ENCODE assay signal across 10 mouse cellular contexts in the genomic region with DNA sequence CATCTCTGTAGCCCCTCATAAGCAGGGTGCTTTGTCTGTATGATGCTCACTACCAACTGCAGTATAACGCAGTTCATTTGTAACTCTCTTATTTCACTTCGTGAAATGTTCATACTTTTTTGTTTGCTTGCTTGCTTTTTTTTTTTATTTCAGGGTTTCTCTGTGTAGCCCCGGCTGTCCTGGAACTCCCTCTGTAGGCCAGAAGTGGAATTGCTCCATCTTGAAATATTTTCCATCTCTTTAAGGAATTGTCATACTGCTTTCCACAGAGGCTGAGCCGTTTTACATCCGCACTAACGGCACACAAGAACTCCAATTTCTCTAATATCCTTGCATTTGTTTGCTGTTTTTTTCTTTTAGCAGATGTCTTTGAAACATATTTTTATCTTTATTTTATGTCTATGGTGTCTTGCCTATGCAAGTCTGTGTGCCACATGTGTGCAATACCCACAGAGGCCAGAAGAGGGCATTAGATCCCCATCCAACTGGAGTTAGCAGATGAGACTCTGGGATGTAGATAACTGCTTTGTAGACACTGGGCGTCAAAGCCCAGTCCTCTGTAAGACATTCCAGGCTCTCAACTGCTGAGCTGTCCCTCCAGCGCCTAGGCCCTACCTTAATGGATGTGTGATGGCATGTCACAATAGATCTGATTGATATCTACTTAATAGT. TPM values are rescaled to one million over a fixed set of nuclear protein-coding genes. Genes with fewer than 3 reads are reported as not detected.
A peak's percentile ranks its signal among the peaks of the same experiment; 100 is the strongest.
DNase-seq lines count a peak whose midpoint lies in the region; ATAC-seq and TF ChIP-seq lines count a peak whose summit lies in the region.
"Had no signal": no experiment of that assay in that cellular context is flagged by ENCODE, and none has a peak within 500 bp of the region (broad histone marks: within the 10 kb centered on the region; RNA-seq: fewer than 3 reads in every experiment).

No protein-coding gene starts in this region.

- 77% methylated on average over 8 of the region's 8 CpGs for WGBS in heart, postnatal 0 days
- WGBS in heart, embryonic 12.5 days, result 78% methylated on average over 8 of the region's 8 CpGs
- WGBS in midbrain, postnatal 0 days, result 79% methylated on average over 8 of the region's 8 CpGs

- no peak overlapping the region for H3K9ac ChIP-seq in heart, postnatal 0 days (replicated peaks; ENCODE audit: low read depth, low read length)
- H3K9ac ChIP-seq in heart, embryonic 12.5 days, result no peak overlapping the region
- H3K9ac ChIP-seq in midbrain, postnatal 0 days (replicated peaks; ENCODE audit: low read length, poor library complexity, severe bottlenecking), result no peak overlapping the region
- H3K9ac ChIP-seq: embryonic facial prominence, embryonic 13.5 days; neural tube, embryonic 12.5 days had no signal

- H3K27ac ChIP-seq in heart, postnatal 0 days (ENCODE audit: low read depth), result no peak overlapping the region
- no peak overlapping the region for H3K27ac ChIP-seq in heart, embryonic 12.5 days (ENCODE audit: poor library complexity, severe bottlenecking)
- H3K27ac ChIP-seq in midbrain, postnatal 0 days (ENCODE audit: low read depth, low read length), result no peak overlapping the region
- H3K27ac ChIP-seq: embryonic facial prominence, embryonic 13.5 days; neural tube, embryonic 12.5 days had no signal

- no peaks in the 10 kb centered on the region for H3K27me3 ChIP-seq in heart, postnatal 0 days (ENCODE audit: control insufficient read depth, insufficient read depth, low read length)
- no peaks in the 10 kb centered on the region for H3K27me3 ChIP-seq in heart, embryonic 12.5 days (replicated peaks)
- H3K27me3 ChIP-seq in midbrain, postnatal 0 days (ENCODE audit: insufficient read depth, low read length), result no peaks in the 10 kb centered on the region
- H3K27me3 ChIP-seq: embryonic facial prominence, embryonic 13.5 days; neural tube, embryonic 12.5 days had no signal

- TF ChIP-seq EP300 in heart, postnatal 0 days (IDR thresholded peaks at IDR 0.05; ENCODE audit: low read depth), result no peak

- no peak for ATAC-seq in heart, postnatal 0 days (ENCODE audit: insufficient read depth, low read depth)
- no peak for ATAC-seq in heart, embryonic 12.5 days (ENCODE audit: insufficient number of reproducible peaks, low FRiP score)
- no peak for ATAC-seq in midbrain, postnatal 0 days (ENCODE audit: low FRiP score)

- no peaks in the 10 kb centered on the region for H3K9me3 ChIP-seq in heart, postnatal 0 days (replicated peaks; ENCODE audit: control insufficient read depth, low read length)
- peaks cover 3% of the 10 kb centered on the region for H3K9me3 ChIP-seq in heart, embryonic 12.5 days (replicated peaks)
- H3K9me3 ChIP-seq in midbrain, postnatal 0 days (ENCODE audit: low read length), result no peaks in the 10 kb centered on the region
- H3K9me3 ChIP-seq: embryonic facial prominence, embryonic 13.5 days; neural tube, embryonic 12.5 days had no signal

- no peaks in the 10 kb centered on the region for H3K4me1 ChIP-seq in heart, postnatal 0 days (ENCODE audit: control insufficient read depth, insufficient read depth)
- H3K4me1 ChIP-seq in heart, embryonic 12.5 days (replicated peaks), result no peaks in the 10 kb centered on the region
- H3K4me1 ChIP-seq in midbrain, postnatal 0 days (ENCODE audit: insufficient read depth, low read length), result no peaks in the 10 kb centered on the region
- H3K4me1 ChIP-seq: embryonic facial prominence, embryonic 13.5 days; neural tube, embryonic 12.5 days had no signal

- H3K36me3 ChIP-seq in heart, postnatal 0 days (replicated peaks; ENCODE audit: control insufficient read depth, insufficient read depth, low read length), result no peaks in the 10 kb centered on the region
- H3K36me3 ChIP-seq in heart, embryonic 12.5 days, result no peaks in the 10 kb centered on the region
- no peaks in the 10 kb centered on the region for H3K36me3 ChIP-seq in midbrain, postnatal 0 days (ENCODE audit: insufficient read depth, low read length)
- H3K36me3 ChIP-seq: embryonic facial prominence, embryonic 13.5 days; neural tube, embryonic 12.5 days had no signal

- H3K4me2 ChIP-seq in heart, postnatal 0 days (ENCODE audit: low read depth, low read length), result no peak overlapping the region
- no peak overlapping the region for H3K4me2 ChIP-seq in heart, embryonic 12.5 days
- no peak overlapping the region for H3K4me2 ChIP-seq in midbrain, postnatal 0 days (ENCODE audit: low read depth, low read length, poor library complexity, severe bottlenecking)
- H3K4me2 ChIP-seq: embryonic facial prominence, embryonic 13.5 days; neural tube, embryonic 12.5 days had no signal

- DNase-seq in heart, postnatal 0 days (ENCODE audit: low spot score), result no peak
- DNase-seq in ovary, postnatal 14 days (ENCODE audit: low spot score), result peak; percentile 6
- no peak for DNase-seq in ovary, adult 18-20 months (ENCODE audit: low spot score)
- peak; percentile 12 for DNase-seq in c-Kit-negative CD71-positive TER-119-positive erythroid progenitor cells, embryonic 14.5 days (ENCODE audit: low read depth, low spot score)
- peak; percentile 17 for DNase-seq in midbrain, postnatal 0 days (ENCODE audit: low spot score)
- DNase-seq in urinary bladder, adult 2 months (ENCODE audit: low spot score), result no peak
- no peak for DNase-seq in cerebellum, adult 18-20 months

- peak; percentile 19; the same call in 1 of the 2 replicates for TF ChIP-seq CTCF in heart, postnatal 0 days (IDR thresholded peaks at IDR 0.05; ENCODE audit: low read depth)
- peak; percentile 58 for TF ChIP-seq CTCF in midbrain, postnatal 0 days (IDR thresholded peaks at IDR 0.05)

- H3K4me3 ChIP-seq in heart, postnatal 0 days (ENCODE audit: low read depth, low read length), result no peak overlapping the region
- no peak overlapping the region for H3K4me3 ChIP-seq in heart, embryonic 12.5 days
- H3K4me3 ChIP-seq in midbrain, postnatal 0 days (ENCODE audit: low read depth, low read length), result no peak overlapping the region
- H3K4me3 ChIP-seq: embryonic facial prominence, embryonic 13.5 days; neural tube, embryonic 12.5 days had no signal

RNA-seq across cellular contexts. Expression of a gene that starts 13.6 kb away (rescaled TPM):
- not detected in 2 replicates for total RNA-seq in heart, postnatal 0 days (2014; rRNA removed; ENCODE audit: low replicate concordance)
- not detected in 2 replicates for polyA plus RNA-seq in heart, postnatal 0 days (2015; fragmentation: Nextera tagmentation; extraction: Ambion mirVana)
- not detected in 2 replicates for polyA plus RNA-seq in heart, embryonic 12.5 days (2016; fragmentation: Nextera tagmentation; extraction: Ambion mirVana)
- not detected in 2 replicates for total RNA-seq in midbrain, postnatal 0 days (2014; rRNA removed)
- not detected in 2 replicates for polyA plus RNA-seq in midbrain, postnatal 0 days (2015; fragmentation: Nextera tagmentation; extraction: Ambion mirVana)
- polyA plus RNA-seq in urinary bladder, adult 2 months (2012; rRNA removed), result not detected in 2 replicates
- polyA plus RNA-seq: embryonic facial prominence, embryonic 13.5 days; neural tube, embryonic 12.5 days had no signal

RNA-seq across cellular contexts. Expression of a gene that starts 46.1 kb away (rescaled TPM):
- 41.4 and 52.6 TPM in 2 replicates for total RNA-seq in heart, postnatal 0 days (2014; rRNA removed; ENCODE audit: low replicate concordance)
- polyA plus RNA-seq in heart, postnatal 0 days (2015; fragmentation: Nextera tagmentation; extraction: Ambion mirVana), result 26.7 and 32.0 TPM in 2 replicates
- 10.1 and 10.6 TPM in 2 replicates for polyA plus RNA-seq in heart, embryonic 12.5 days (2016; fragmentation: Nextera tagmentation; extraction: Ambion mirVana)
- total RNA-seq in midbrain, postnatal 0 days (2014; rRNA removed), result 2.5 and 2.8 TPM in 2 replicates
- 1.9 and 2.1 TPM in 2 replicates for polyA plus RNA-seq in midbrain, postnatal 0 days (2015; fragmentation: Nextera tagmentation; extraction: Ambion mirVana)
- polyA plus RNA-seq in urinary bladder, adult 2 months (2012; rRNA removed), result 0.78 and 1.3 TPM in 2 replicates

Comparison
In these comparisons a context has a peak if more than half of its experiments do, and no peak if none do; other contexts are left out.
1. DNase-seq: peak in ovary, postnatal 14 days (single experiment), c-Kit-negative CD71-positive TER-119-positive erythroid progenitor cells, embryonic 14.5 days (single experiment) and midbrain, postnatal 0 days (single experiment); none in heart, postnatal 0 days (single experiment), ovary, adult 18-20 months (single experiment), urinary bladder, adult 2 months (single experiment) and cerebellum, adult 18-20 months (0 of 2).